Mouse (Mus musculus): ENCODE results near the gene Nrde2. TPM values are rescaled to one million over a fixed set of nuclear protein-coding genes. Genes with fewer than 3 reads are reported as not detected.
"Not testable (repeated sequence)": the region's sequence is repeated elsewhere in the genome, so short reads cannot be mapped to it uniquely, and the experiment has no call there.

Gene Nrde2
- polyA plus RNA-seq, 1 experiment: 11.6 TPM

DNA sequence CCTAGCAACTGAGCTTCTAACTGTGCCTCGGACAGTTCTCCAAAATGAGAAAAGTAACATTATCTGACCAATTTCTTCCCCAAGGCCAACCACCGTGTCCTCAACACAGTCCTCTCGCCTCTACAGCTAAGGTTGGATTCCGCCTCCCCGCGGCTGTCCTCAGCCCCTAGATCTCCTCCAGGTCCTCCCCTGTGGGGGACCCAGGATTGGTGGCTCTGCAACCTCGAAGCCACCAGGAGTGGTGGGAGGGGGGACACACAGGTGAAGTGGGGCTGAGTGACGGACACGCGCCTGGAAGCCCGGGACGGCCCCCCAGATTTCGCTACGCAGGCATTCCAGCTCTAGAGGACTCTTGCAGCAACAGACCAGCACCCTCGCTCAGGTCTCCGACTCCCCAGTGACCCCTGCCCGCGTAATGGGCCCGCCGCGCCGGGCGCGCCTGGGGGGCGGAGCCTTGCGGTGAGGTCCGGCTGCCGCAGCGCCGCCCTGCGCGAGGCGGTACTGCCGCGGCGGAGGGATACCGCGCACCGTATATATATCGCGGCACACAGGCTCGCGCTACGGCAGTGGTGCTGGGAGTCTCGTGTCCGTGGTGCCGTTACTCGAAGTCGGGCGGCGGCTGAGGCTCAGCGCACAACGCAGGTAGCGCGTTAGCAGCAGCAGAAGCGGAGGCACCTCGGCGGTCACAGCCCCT is 39.7 kb upstream of the Nrde2 start, which contains the start of gene Calm1:
Gene Calm1 (plus strand): TSS at position 469 of the 694 bp plus-strand sequence.
- Histone ChIP-seq H3K4me3 (replicated peaks; ENCODE audit: extremely low read depth, low read depth, low read length) (peak within 1 kb of the TSS; percentile 79), H3K4me1 (ENCODE audit: control insufficient read depth, insufficient read depth, low read length) (peaks cover 14% of the 10 kb centered on the region)
- TF ChIP-seq POLR2A (IDR thresholded peaks at IDR 0.05; ENCODE audit: borderline replicate concordance, extremely low read depth, low read depth, low read length) (peak; percentile 100), CTCF (IDR thresholded peaks at IDR 0.05; ENCODE audit: insufficient read depth, low read length) (no peak)
- peak; percentile 95 for DNase-seq
- under 1% methylated on average over 58 of the region's 58 CpGs for WGBS

- no peak for TF ChIP-seq POLR2A (IDR thresholded peaks at IDR 0.05; ENCODE audit: borderline replicate concordance, extremely low read depth, low read depth, low read length)
- TF ChIP-seq CTCF (IDR thresholded peaks at IDR 0.05; ENCODE audit: insufficient read depth, low read length): no peak
- 0 out of 2 replicates have a peak, but pooled peaks cover 2% of the 10 kb centered on the region for H3K4me1 ChIP-seq (ENCODE audit: control insufficient read depth, insufficient read depth, low read length)
- no peak overlapping the region for H3K4me3 ChIP-seq (replicated peaks; ENCODE audit: extremely low read depth, low read depth, low read length)
- 70% methylated on average over 7 of the region's 7 CpGs for WGBS
- no peak for DNase-seq
Observed at GRCm38 (mm10) chr12:100196786-100197185, 37.3 kb upstream of the Nrde2 start.

DNA sequence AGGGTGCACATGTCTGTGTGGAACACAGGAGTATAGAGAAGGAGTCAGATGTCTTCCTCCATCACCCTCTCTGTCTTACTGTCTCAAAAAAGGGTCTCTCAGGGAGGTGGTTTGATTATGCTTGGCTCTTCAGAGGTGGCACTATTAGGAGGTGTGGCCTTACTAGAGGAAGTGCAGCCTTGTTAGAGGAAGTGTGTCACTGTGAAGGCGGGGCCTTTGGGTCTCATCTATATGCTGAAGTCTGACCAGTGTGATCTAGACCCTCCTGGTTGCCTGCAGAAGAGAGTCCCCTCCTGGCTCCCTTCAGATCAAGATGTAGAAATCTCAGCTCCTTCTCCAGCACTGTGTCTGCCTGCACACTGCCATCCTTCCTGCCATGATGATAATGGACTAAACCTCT is 34.7 kb upstream of the Nrde2 start:
- DNase-seq: no peak
- H3K4me3 ChIP-seq (replicated peaks; ENCODE audit: extremely low read depth, low read depth, low read length): no peak overlapping the region
- 0 out of 2 replicates have a peak, but pooled peaks cover 2% of the 10 kb centered on the region for H3K4me1 ChIP-seq (ENCODE audit: control insufficient read depth, insufficient read depth, low read length)
- WGBS: 94% methylated on average over 1 of the region's 1 CpGs
- TF ChIP-seq POLR2A (IDR thresholded peaks at IDR 0.05; ENCODE audit: borderline replicate concordance, extremely low read depth, low read depth, low read length) (no peak), CTCF (IDR thresholded peaks at IDR 0.05; ENCODE audit: insufficient read depth, low read length) (no peak)

- Histone ChIP-seq H3K4me1 (ENCODE audit: control insufficient read depth, insufficient read depth, low read length) (peaks cover 3% of the 10 kb centered on the region; the same call in 1 of the 2 replicates), H3K4me3 (replicated peaks; ENCODE audit: extremely low read depth, low read depth, low read length) (no peak overlapping the region)
- WGBS: 85% methylated on average over 6 of the region's 6 CpGs
- TF ChIP-seq CTCF (IDR thresholded peaks at IDR 0.05; ENCODE audit: insufficient read depth, low read length) (no peak), POLR2A (IDR thresholded peaks at IDR 0.05; ENCODE audit: borderline replicate concordance, extremely low read depth, low read depth, low read length) (no peak)
- DNase-seq: no peak
Observed at GRCm38 (mm10) chr12:100190802-100191201, 31.3 kb upstream of the Nrde2 start.

DNA sequence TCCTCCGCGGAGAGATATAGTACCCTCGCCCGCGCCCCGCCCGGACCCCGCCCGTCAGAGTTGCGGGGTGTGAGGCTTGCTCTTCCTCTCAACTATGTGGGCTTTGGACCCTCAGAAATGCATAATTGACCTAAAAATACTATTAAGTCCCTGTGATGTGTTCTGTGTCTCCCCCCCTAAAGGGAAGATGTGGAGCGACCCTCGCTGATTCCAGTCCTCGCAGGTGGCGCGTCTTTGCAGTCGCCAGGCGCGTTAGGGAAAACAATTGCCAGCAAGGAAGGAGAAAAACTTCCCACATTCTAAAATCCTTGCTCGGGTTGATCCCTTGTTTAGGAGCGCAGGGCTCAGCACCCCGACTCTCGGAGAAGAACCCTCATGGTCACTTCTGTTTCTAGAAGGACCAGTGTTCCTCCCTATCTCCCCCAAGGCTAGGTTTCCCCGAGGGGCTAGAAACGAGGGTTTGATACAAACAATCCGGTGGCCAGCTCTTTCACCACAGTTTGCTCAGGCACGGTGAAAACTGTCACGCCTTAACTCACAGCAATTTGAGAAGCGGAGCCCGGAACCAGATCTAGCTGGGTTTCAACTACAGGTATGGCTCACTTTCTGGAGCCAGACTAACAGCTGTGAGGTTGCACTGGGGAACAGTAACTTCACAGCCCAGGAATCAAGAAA is 28.4 kb upstream of the Nrde2 start:
- no peak for TF ChIP-seq CTCF (IDR thresholded peaks at IDR 0.05; ENCODE audit: insufficient read depth, low read length)
- TF ChIP-seq POLR2A (IDR thresholded peaks at IDR 0.05; ENCODE audit: borderline replicate concordance, extremely low read depth, low read depth, low read length): 0 out of 2 replicates have a peak, but pooled peaks have one; percentile 4
- DNase-seq: peak; percentile 56
- H3K4me1 ChIP-seq (ENCODE audit: control insufficient read depth, insufficient read depth, low read length): peaks cover 3% of the 10 kb centered on the region; the same call in 1 of the 2 replicates
- H3K4me3 ChIP-seq (replicated peaks; ENCODE audit: extremely low read depth, low read depth, low read length): peak overlapping the region; percentile 79
- 1% methylated on average over 29 of the region's 29 CpGs for WGBS

GRCm38 (mm10) chr12:100187013-100187755 is 27.7 kb upstream of the Nrde2 start:
- H3K4me3 ChIP-seq (replicated peaks; ENCODE audit: extremely low read depth, low read depth, low read length): peak overlapping the region; percentile 83
- under 1% methylated on average over 52 of the region's 52 CpGs for WGBS
- peaks cover 3% of the 10 kb centered on the region; the same call in 1 of the 2 replicates for H3K4me1 ChIP-seq (ENCODE audit: control insufficient read depth, insufficient read depth, low read length)
- peak; percentile 98 for DNase-seq
- no peak for TF ChIP-seq CTCF (IDR thresholded peaks at IDR 0.05; ENCODE audit: insufficient read depth, low read length)
- TF ChIP-seq POLR2A (IDR thresholded peaks at IDR 0.05; ENCODE audit: borderline replicate concordance, extremely low read depth, low read depth, low read length): peak; percentile 58

DNA sequence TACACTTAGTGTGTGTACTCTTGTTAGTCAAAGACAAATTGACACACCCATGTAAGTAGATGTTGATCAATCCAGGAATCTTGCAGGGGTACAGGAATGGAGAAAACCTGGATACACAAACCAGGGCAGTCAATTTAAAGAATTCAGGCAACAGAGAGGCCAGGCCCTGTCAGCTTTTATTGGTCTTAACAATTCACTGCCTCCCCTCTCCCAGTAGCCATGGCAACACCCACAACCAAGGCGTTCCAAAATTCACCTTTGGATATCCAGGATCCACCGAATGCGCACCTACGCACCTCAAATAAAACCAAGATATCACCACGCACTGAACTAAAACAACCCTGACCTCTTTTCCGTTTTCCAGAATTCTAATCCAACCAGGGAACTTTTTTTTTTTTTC is 26.9 kb upstream of the Nrde2 start:
- 6% methylated on average over 6 of the region's 6 CpGs for WGBS
- Histone ChIP-seq H3K4me3 (replicated peaks; ENCODE audit: extremely low read depth, low read depth, low read length) (peak overlapping the region; percentile 83), H3K4me1 (ENCODE audit: control insufficient read depth, insufficient read depth, low read length) (peaks cover 3% of the 10 kb centered on the region; the same call in 1 of the 2 replicates)
- TF ChIP-seq POLR2A (IDR thresholded peaks at IDR 0.05; ENCODE audit: borderline replicate concordance, extremely low read depth, low read depth, low read length): no peak
- TF ChIP-seq CTCF (IDR thresholded peaks at IDR 0.05; ENCODE audit: insufficient read depth, low read length): no peak
- DNase-seq: peak; percentile 50

DNA sequence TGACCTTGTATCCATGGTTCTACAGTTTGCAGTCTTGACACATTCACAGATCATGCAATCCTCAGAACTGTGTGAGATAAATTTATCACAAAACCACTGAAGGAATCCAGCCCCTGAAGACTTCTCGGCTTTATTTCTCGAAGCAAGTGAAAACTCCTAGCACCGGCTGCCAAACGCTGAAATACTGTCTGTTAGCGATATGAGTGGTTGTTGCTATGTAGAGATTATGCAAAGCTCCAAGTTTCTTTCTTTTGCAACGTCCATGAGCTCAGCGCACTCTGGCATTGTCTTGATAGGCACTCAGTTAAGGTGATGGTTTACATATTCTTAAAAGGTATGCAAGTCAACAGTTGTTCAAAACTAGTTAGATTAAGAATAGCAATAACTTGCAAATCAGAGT is 26.4 kb upstream of the Nrde2 start:
- Histone ChIP-seq H3K4me3 (replicated peaks; ENCODE audit: extremely low read depth, low read depth, low read length) (no peak overlapping the region), H3K4me1 (ENCODE audit: control insufficient read depth, insufficient read depth, low read length) (peaks cover 3% of the 10 kb centered on the region; the same call in 1 of the 2 replicates)
- TF ChIP-seq POLR2A (IDR thresholded peaks at IDR 0.05; ENCODE audit: borderline replicate concordance, extremely low read depth, low read depth, low read length) (no peak), CTCF (IDR thresholded peaks at IDR 0.05; ENCODE audit: insufficient read depth, low read length) (no peak)
- 50% methylated on average over 7 of the region's 7 CpGs for WGBS
- DNase-seq: no peak

GRCm38 (mm10) chr12:100184976-100185375 is 25.5 kb upstream of the Nrde2 start:
- 86% methylated on average over 2 of the region's 2 CpGs for WGBS
- not testable (repeated sequence) for H3K4me1 ChIP-seq (ENCODE audit: control insufficient read depth, insufficient read depth, low read length); DNase-seq; H3K4me3 ChIP-seq (replicated peaks; ENCODE audit: extremely low read depth, low read depth, low read length)

Data from lung, adult 2 months (tissue).